Mouse (Mus musculus): ENCODE measurements around the gene Tfdp1. TPM values are rescaled to one million over a fixed set of nuclear protein-coding genes. Genes with fewer than 3 reads are reported as not detected.
A peak's percentile ranks its signal among the peaks of the same experiment; 100 is the strongest.

Tfdp1 gene
- polyA plus RNA-seq (2012; rRNA removed), result 42.0 and 44.9 TPM in 2 replicates

- no peaks in the 10 kb centered on the region; the same call in 1 of the 2 replicates for H3K36me3 ChIP-seq (ENCODE audit: control insufficient read depth, insufficient read depth, low read length)
- peak within 1 kb of the TSS; percentile 44 for H3K27ac ChIP-seq (ENCODE audit: control insufficient read depth, insufficient read depth, low read depth, low read length)
- TF ChIP-seq CTCF (IDR thresholded peaks at IDR 0.05; ENCODE audit: control insufficient read depth, insufficient read depth, insufficient replicate concordance, low read depth, low read length) (no peak), POLR2A (IDR thresholded peaks at IDR 0.05; ENCODE audit: control insufficient read depth, low read depth, low read length) (peak; percentile 26; the same call in 1 of the 2 replicates)
- H3K4me1 ChIP-seq (ENCODE audit: control insufficient read depth, insufficient read depth, low read length), result peaks cover 4% of the 10 kb centered on the region
- peak within 1 kb of the TSS; percentile 65 for H3K4me3 ChIP-seq (ENCODE audit: control insufficient read depth, low read depth, low read length)
- no peaks in the 10 kb centered on the region for H3K27me3 ChIP-seq (ENCODE audit: control insufficient read depth, insufficient read depth, low read length)
Observed at GRCm38 (mm10) chr8:13338255-13338860, at the start of gene Tfdp1. TSS of gene Tfdp1 (plus strand) at chr8:13338751.

- TF ChIP-seq CTCF (IDR thresholded peaks at IDR 0.05; ENCODE audit: control insufficient read depth, insufficient read depth, insufficient replicate concordance, low read depth, low read length), result peak; percentile 87; the same call in 1 of the 2 replicates
- no peak for TF ChIP-seq POLR2A (IDR thresholded peaks at IDR 0.05; ENCODE audit: control insufficient read depth, low read depth, low read length)
- H3K27ac ChIP-seq (ENCODE audit: control insufficient read depth, insufficient read depth, low read depth, low read length), result no peak overlapping the region
- H3K4me1 ChIP-seq (ENCODE audit: control insufficient read depth, insufficient read depth, low read length), result no peaks in the 10 kb centered on the region
- no peaks in the 10 kb centered on the region for H3K27me3 ChIP-seq (ENCODE audit: control insufficient read depth, insufficient read depth, low read length)
- no peak overlapping the region for H3K4me3 ChIP-seq (ENCODE audit: control insufficient read depth, low read depth, low read length)
- peaks cover 1% of the 10 kb centered on the region; the same call in 1 of the 2 replicates for H3K36me3 ChIP-seq (ENCODE audit: control insufficient read depth, insufficient read depth, low read length)
Observed at GRCm38 (mm10) chr8:13292364-13292763, 46.2 kb upstream of the Tfdp1 start.

GRCm38 (mm10) chr8:13293677-13294470 lies 44.7 kb upstream of the Tfdp1 start:
- H3K4me3 ChIP-seq (ENCODE audit: control insufficient read depth, low read depth, low read length), result no peak overlapping the region
- TF ChIP-seq CTCF (IDR thresholded peaks at IDR 0.05; ENCODE audit: control insufficient read depth, insufficient read depth, insufficient replicate concordance, low read depth, low read length), result no peak
- TF ChIP-seq POLR2A (IDR thresholded peaks at IDR 0.05; ENCODE audit: control insufficient read depth, low read depth, low read length), result no peak
- no peaks in the 10 kb centered on the region for H3K27me3 ChIP-seq (ENCODE audit: control insufficient read depth, insufficient read depth, low read length)
- H3K27ac ChIP-seq (ENCODE audit: control insufficient read depth, insufficient read depth, low read depth, low read length), result no peak overlapping the region
- peaks cover 1% of the 10 kb centered on the region; the same call in 1 of the 2 replicates for H3K36me3 ChIP-seq (ENCODE audit: control insufficient read depth, insufficient read depth, low read length)
- no peaks in the 10 kb centered on the region for H3K4me1 ChIP-seq (ENCODE audit: control insufficient read depth, insufficient read depth, low read length)

GRCm38 (mm10) chr8:13299571-13299970 lies 39.0 kb upstream of the Tfdp1 start:
- Histone ChIP-seq H3K36me3 (ENCODE audit: control insufficient read depth, insufficient read depth, low read length) (no peaks in the 10 kb centered on the region; the same call in none of the 2 replicates), H3K27me3 (ENCODE audit: control insufficient read depth, insufficient read depth, low read length) (no peaks in the 10 kb centered on the region), H3K27ac (ENCODE audit: control insufficient read depth, insufficient read depth, low read depth, low read length) (peak overlapping the region; percentile 44; the same call in 1 of the 2 replicates), H3K4me1 (ENCODE audit: control insufficient read depth, insufficient read depth, low read length) (peaks cover 11% of the 10 kb centered on the region), H3K4me3 (ENCODE audit: control insufficient read depth, low read depth, low read length) (peak overlapping the region; percentile 52)
- TF ChIP-seq CTCF (IDR thresholded peaks at IDR 0.05; ENCODE audit: control insufficient read depth, insufficient read depth, insufficient replicate concordance, low read depth, low read length), result no peak
- TF ChIP-seq POLR2A (IDR thresholded peaks at IDR 0.05; ENCODE audit: control insufficient read depth, low read depth, low read length), result no peak

GRCm38 (mm10) chr8:13301036-13301435 lies 37.5 kb upstream of the Tfdp1 start:
- Histone ChIP-seq H3K27ac (ENCODE audit: control insufficient read depth, insufficient read depth, low read depth, low read length) (no peak overlapping the region), H3K4me1 (ENCODE audit: control insufficient read depth, insufficient read depth, low read length) (peaks cover 11% of the 10 kb centered on the region), H3K27me3 (ENCODE audit: control insufficient read depth, insufficient read depth, low read length) (no peaks in the 10 kb centered on the region), H3K36me3 (ENCODE audit: control insufficient read depth, insufficient read depth, low read length) (no peaks in the 10 kb centered on the region; the same call in none of the 2 replicates), H3K4me3 (ENCODE audit: control insufficient read depth, low read depth, low read length) (no peak overlapping the region)
- TF ChIP-seq POLR2A (IDR thresholded peaks at IDR 0.05; ENCODE audit: control insufficient read depth, low read depth, low read length) (no peak), CTCF (IDR thresholded peaks at IDR 0.05; ENCODE audit: control insufficient read depth, insufficient read depth, insufficient replicate concordance, low read depth, low read length) (no peak)

- no peak overlapping the region for H3K27ac ChIP-seq (ENCODE audit: control insufficient read depth, insufficient read depth, low read depth, low read length)
- TF ChIP-seq CTCF (IDR thresholded peaks at IDR 0.05; ENCODE audit: control insufficient read depth, insufficient read depth, insufficient replicate concordance, low read depth, low read length), result no peak
- TF ChIP-seq POLR2A (IDR thresholded peaks at IDR 0.05; ENCODE audit: control insufficient read depth, low read depth, low read length), result no peak
- no peaks in the 10 kb centered on the region; the same call in none of the 2 replicates for H3K36me3 ChIP-seq (ENCODE audit: control insufficient read depth, insufficient read depth, low read length)
- no peak overlapping the region for H3K4me3 ChIP-seq (ENCODE audit: control insufficient read depth, low read depth, low read length)
- H3K4me1 ChIP-seq (ENCODE audit: control insufficient read depth, insufficient read depth, low read length), result peaks cover 2% of the 10 kb centered on the region
- H3K27me3 ChIP-seq (ENCODE audit: control insufficient read depth, insufficient read depth, low read length), result no peaks in the 10 kb centered on the region
Observed at GRCm38 (mm10) chr8:13305459-13305858, 33.1 kb upstream of the Tfdp1 start.

- H3K36me3 ChIP-seq (ENCODE audit: control insufficient read depth, insufficient read depth, low read length), result no peaks in the 10 kb centered on the region; the same call in 1 of the 2 replicates
Observed at GRCm38 (mm10) chr8:13305884-13306283, 32.7 kb upstream of the Tfdp1 start.

More at GRCm38 (mm10) chr8:13305884-13306283, 32.7 kb upstream of the Tfdp1 start:
- no peak for TF ChIP-seq POLR2A (IDR thresholded peaks at IDR 0.05; ENCODE audit: control insufficient read depth, low read depth, low read length)
- TF ChIP-seq CTCF (IDR thresholded peaks at IDR 0.05; ENCODE audit: control insufficient read depth, insufficient read depth, insufficient replicate concordance, low read depth, low read length), result peak; percentile 25; the same call in 1 of the 2 replicates
- Histone ChIP-seq H3K4me3 (ENCODE audit: control insufficient read depth, low read depth, low read length) (no peak overlapping the region), H3K4me1 (ENCODE audit: control insufficient read depth, insufficient read depth, low read length) (peaks cover 2% of the 10 kb centered on the region), H3K27ac (ENCODE audit: control insufficient read depth, insufficient read depth, low read depth, low read length) (no peak overlapping the region), H3K27me3 (ENCODE audit: control insufficient read depth, insufficient read depth, low read length) (no peaks in the 10 kb centered on the region)

All from testis, adult 2 months (tissue).